Mouse (Mus musculus) midbrain, embryonic 14.5 days (tissue): ENCODE results near the gene Cycs. TPM values are rescaled to one million over a fixed set of nuclear protein-coding genes. Genes with fewer than 3 reads are reported as not detected.

Experiments used
- ATAC-seq: fragments of 200-750 bp; cut with Nextera tagmentation; 2 replicates; pipeline ENCODE4 v1.8.0; 2017; ENCODE audit warnings: moderate number of reproducible peaks, moderate library complexity; ENCODE audit not compliant: low FRiP score, low TSS enrichment
- DNase-seq: peaks from one replicate; pipeline ENCODE4 v3.0.0-alpha.2; 2015
- H3K27ac ChIP-seq: fragments of 300-500 bp; sonication (generic); replicated peaks from 2 replicates; pipeline ENCODE4 v1.5.1; 2014; ENCODE audit warnings: mild to moderate bottlenecking, low read depth, low read length, moderate library complexity
- H3K27me3 ChIP-seq: fragments of 300-500 bp; sonication (generic); 2 replicates; pipeline ENCODE4 v1.6.1; 2014; ENCODE audit warnings: low read length, control low read depth, mixed read lengths; ENCODE audit not compliant: control insufficient read depth, insufficient read depth
- H3K36me3 ChIP-seq: fragments of 300-500 bp; sonication (generic); 2 replicates; pipeline ENCODE4 v1.6.1; 2014; ENCODE audit warnings: low read length, control low read depth; ENCODE audit not compliant: control insufficient read depth, insufficient read depth
- H3K4me1 ChIP-seq: fragments of 300-500 bp; sonication (generic); 2 replicates; pipeline ENCODE4 v1.6.1; 2014; ENCODE audit warnings: mild to moderate bottlenecking, antibody characterized with exemption, low read length, control low read depth; ENCODE audit not compliant: control insufficient read depth, insufficient read depth
- H3K4me2 ChIP-seq: fragments of 300-500 bp; sonication (generic); 2 replicates; pipeline ENCODE4 v1.6.1; 2014; ENCODE audit warnings: mild to moderate bottlenecking, low read length, moderate library complexity
- H3K4me3 ChIP-seq: fragments of 300-500 bp; sonication (generic); replicated peaks from 2 replicates; pipeline ENCODE4 v1.5.1; 2014; ENCODE audit warnings: low read depth, low read length
- H3K9ac ChIP-seq: fragments of 300-500 bp; sonication (generic); replicated peaks from 2 replicates; pipeline ENCODE4 v1.6.1; 2014; ENCODE audit warnings: mild to moderate bottlenecking, low read length, moderate library complexity
- H3K9me3 ChIP-seq: fragments of 300-500 bp; sonication (generic); 2 replicates; pipeline ENCODE4 v1.6.1; 2016; ENCODE audit warnings: low read length, control low read depth, mixed read lengths; ENCODE audit not compliant: control insufficient read depth
- WGBS: fragments of 180-500 bp; shearing (Covaris S2); extraction: QIAGEN DNeasy Blood & Tissue Kit; methylation state at CpG from one replicate; pipeline ENCODE4 v1.1.7; 2014; 5-methylcytosine and 5-hydroxymethylcytosine counted together
- microRNA-seq: library from miRNA; unstranded; fragments of <30 nt; microRNA quantifications from one replicate; pipeline ENCODE4, GENCODE M21; 2016
- polyA plus RNA-seq: library from polyadenylated mRNA; unstranded; fragments of >200 nt; fragmentation: Nextera tagmentation; extraction: Ambion mirVana; gene quantifications from 2 replicates; pipeline ENCODE4 v1.2.1, GENCODE M21; 2014

The Cycs gene
- polyA plus RNA-seq, 1 experiment from 2014 or later = 70.5 TPM

GRCm38 (mm10) chr6:50521532-50522135 is 44.7 kb downstream of the Cycs start:
- no peak overlapping the region for H3K4me2 ChIP-seq
- WGBS = 94% methylated on average over 7 of the region's 7 CpGs
- H3K27ac ChIP-seq = no peak overlapping the region

GRCm38 (mm10) chr6:50520139-50520538 is 46.2 kb downstream of the Cycs start:
- WGBS = 93% methylated on average over 5 of the region's 5 CpGs
- no peaks in the 10 kb centered on the region for H3K36me3 ChIP-seq
- no peak overlapping the region for H3K27ac ChIP-seq
- no peak for ATAC-seq
- no peak for DNase-seq
- H3K4me2 ChIP-seq = no peak overlapping the region
- H3K4me3 ChIP-seq = no peak overlapping the region
- no peak overlapping the region for H3K9ac ChIP-seq
- H3K9me3 ChIP-seq = no peaks in the 10 kb centered on the region
- no peaks in the 10 kb centered on the region for H3K27me3 ChIP-seq
- H3K4me1 ChIP-seq = no peaks in the 10 kb centered on the region

More at GRCm38 (mm10) chr6:50521532-50522135, 44.7 kb downstream of the Cycs start:
- no peak for DNase-seq
- 0 out of 2 replicates have a peak, but pooled peaks cover 5% of the 10 kb centered on the region for H3K4me1 ChIP-seq
- no peaks in the 10 kb centered on the region for H3K36me3 ChIP-seq
- no peak overlapping the region for H3K4me3 ChIP-seq
- H3K9me3 ChIP-seq = no peaks in the 10 kb centered on the region
- no peak for ATAC-seq
- no peaks in the 10 kb centered on the region for H3K27me3 ChIP-seq
- H3K9ac ChIP-seq = no peak overlapping the region

GRCm38 (mm10) chr6:50518371-50518770 is 48.0 kb downstream of the Cycs start:
- Histone ChIP-seq H3K36me3 (no peaks in the 10 kb centered on the region), H3K4me2 (no peak overlapping the region), H3K4me1 (no peaks in the 10 kb centered on the region), H3K27me3 (no peaks in the 10 kb centered on the region), H3K9ac (no peak overlapping the region), H3K4me3 (no peak overlapping the region), H3K9me3 (no peaks in the 10 kb centered on the region), H3K27ac (no peak overlapping the region)
- no peak for DNase-seq
- 91% methylated on average over 5 of the region's 5 CpGs for WGBS
- no peak for ATAC-seq

Small RNA genes within 50 kb of the gene (microRNA-seq; reads per million reads assigned to microRNA genes)
- gene Mir6371 = not detected

Other genes with a start within 250 kb of the Cycs start
- gene Osbpl3, start 110.3 kb downstream of the Cycs start, polyA plus RNA-seq = 4.2 and 5.5 TPM in 2 replicates
- 3.2 and 3.5 TPM in 2 replicates for gene 4921507P07Rik, start 30.1 kb upstream of the Cycs start, polyA plus RNA-seq
- 0.37 and 0.57 TPM in 2 replicates for gene Npvf, start 87.9 kb upstream of the Cycs start, polyA plus RNA-seq